In genomic region chr3:110865989-110866388, GRCm38 (mm10) we compare ENCODE assay signal across 25 mouse cellular contexts.
A peak's percentile ranks its signal among the peaks of the same experiment; 100 is the strongest.
DNase-seq lines count a peak whose midpoint lies in the region; ATAC-seq and TF ChIP-seq lines count a peak whose summit lies in the region.
"Had no signal": no experiment of that assay in that cellular context is flagged by ENCODE, and none has a peak within 500 bp of the region (broad histone marks: within the 10 kb centered on the region; RNA-seq: fewer than 3 reads in every experiment).

No protein-coding gene starts in this region.

- no peaks in the 10 kb centered on the region for H3K27me3 ChIP-seq in forebrain, embryonic 14.5 days (replicated peaks; ENCODE audit: control insufficient read depth, insufficient read depth, low read length)
- no peaks in the 10 kb centered on the region for H3K27me3 ChIP-seq in forebrain, embryonic 11.5 days (ENCODE audit: control insufficient read depth, insufficient read depth, low read length)
- H3K27me3 ChIP-seq in kidney, embryonic 15.5 days = no peaks in the 10 kb centered on the region
- no peaks in the 10 kb centered on the region for H3K27me3 ChIP-seq in midbrain, postnatal 0 days (ENCODE audit: insufficient read depth, low read length)
- no peaks in the 10 kb centered on the region for H3K27me3 ChIP-seq in midbrain, embryonic 16.5 days (ENCODE audit: control insufficient read depth, insufficient read depth, low read depth, low read length)
- H3K27me3 ChIP-seq: embryonic facial prominence, embryonic 15.5 days; heart, embryonic 15.5 days; limb, embryonic 13.5 days; liver, embryonic 12.5 days; midbrain, embryonic 13.5 days; neural tube, embryonic 13.5 days had no signal

- peak; percentile 7 for DNase-seq in forebrain, embryonic 14.5 days (ENCODE audit: low spot score)
- no peak for DNase-seq in forebrain, embryonic 11.5 days (ENCODE audit: low spot score)
- DNase-seq in kidney, adult 9 months = peak; percentile 2
- DNase-seq in midbrain, postnatal 0 days (ENCODE audit: low spot score) = no peak
- DNase-seq in gastrocnemius, postnatal 25 days = no peak
- DNase-seq: adrenal gland, adult 8-10 months; cerebellum, adult 9-11 months; gastrocnemius, adult 2 months; kidney, adult 11 months; kidney, postnatal 14 days; layer of hippocampus, postnatal 36 days; lung, adult 2 months; retina, postnatal 1 day; right cerebral cortex, postnatal 25 days; thymus, postnatal 25 days had no signal

- H3K36me3 ChIP-seq in forebrain, embryonic 14.5 days (ENCODE audit: control insufficient read depth, insufficient read depth, low read length) = no peaks in the 10 kb centered on the region
- no peaks in the 10 kb centered on the region for H3K36me3 ChIP-seq in forebrain, embryonic 11.5 days (ENCODE audit: control insufficient read depth, insufficient read depth, low read length)
- no peaks in the 10 kb centered on the region for H3K36me3 ChIP-seq in kidney, embryonic 15.5 days
- H3K36me3 ChIP-seq in midbrain, postnatal 0 days (ENCODE audit: insufficient read depth, low read length) = no peaks in the 10 kb centered on the region
- H3K36me3 ChIP-seq in midbrain, embryonic 16.5 days (ENCODE audit: control insufficient read depth, insufficient read depth, low read length) = no peaks in the 10 kb centered on the region
- H3K36me3 ChIP-seq: embryonic facial prominence, embryonic 15.5 days; heart, embryonic 15.5 days; limb, embryonic 13.5 days; liver, embryonic 12.5 days; midbrain, embryonic 13.5 days; neural tube, embryonic 13.5 days had no signal

- H3K4me3 ChIP-seq in forebrain, embryonic 14.5 days (ENCODE audit: low read depth, low read length) = no peak overlapping the region
- H3K4me3 ChIP-seq in forebrain, embryonic 11.5 days (ENCODE audit: low read depth, low read length) = no peak overlapping the region
- H3K4me3 ChIP-seq in kidney, embryonic 15.5 days (replicated peaks) = no peak overlapping the region
- no peak overlapping the region for H3K4me3 ChIP-seq in midbrain, postnatal 0 days (ENCODE audit: low read depth, low read length)
- H3K4me3 ChIP-seq in midbrain, embryonic 16.5 days (ENCODE audit: low read depth, low read length) = no peak overlapping the region
- H3K4me3 ChIP-seq: embryonic facial prominence, embryonic 15.5 days; gastrocnemius, adult 2 months; heart, embryonic 15.5 days; limb, embryonic 13.5 days; liver, embryonic 12.5 days; midbrain, embryonic 13.5 days; myocyte; neural tube, embryonic 13.5 days had no signal

- no peaks in the 10 kb centered on the region for H3K4me1 ChIP-seq in forebrain, embryonic 14.5 days (ENCODE audit: control insufficient read depth, insufficient read depth, low read length)
- H3K4me1 ChIP-seq in forebrain, embryonic 11.5 days (replicated peaks; ENCODE audit: control insufficient read depth, insufficient read depth, low read length) = no peaks in the 10 kb centered on the region
- no peaks in the 10 kb centered on the region for H3K4me1 ChIP-seq in kidney, embryonic 15.5 days
- H3K4me1 ChIP-seq in midbrain, postnatal 0 days (ENCODE audit: insufficient read depth, low read length) = no peaks in the 10 kb centered on the region
- H3K4me1 ChIP-seq in midbrain, embryonic 16.5 days (ENCODE audit: control insufficient read depth, insufficient read depth, low read length) = no peaks in the 10 kb centered on the region
- H3K4me1 ChIP-seq: embryonic facial prominence, embryonic 15.5 days; heart, embryonic 15.5 days; limb, embryonic 13.5 days; liver, embryonic 12.5 days; midbrain, embryonic 13.5 days; neural tube, embryonic 13.5 days had no signal

- 90% methylated on average over 1 of the region's 1 CpGs for WGBS in forebrain, embryonic 14.5 days
- 75% methylated on average over 1 of the region's 1 CpGs for WGBS in forebrain, embryonic 11.5 days
- 82% methylated on average over 1 of the region's 1 CpGs for WGBS in kidney, embryonic 15.5 days
- 69% methylated on average over 1 of the region's 1 CpGs for WGBS in midbrain, postnatal 0 days
- WGBS in midbrain, embryonic 16.5 days = 83% methylated on average over 1 of the region's 1 CpGs

- peak; percentile 34 for TF ChIP-seq CTCF in midbrain, postnatal 0 days (IDR thresholded peaks at IDR 0.05)

- no peaks in the 10 kb centered on the region for H3K9me3 ChIP-seq in forebrain, embryonic 14.5 days (replicated peaks; ENCODE audit: control insufficient read depth, low read length)
- no peaks in the 10 kb centered on the region for H3K9me3 ChIP-seq in forebrain, embryonic 11.5 days (ENCODE audit: control insufficient read depth, low read length)
- H3K9me3 ChIP-seq in kidney, embryonic 15.5 days (replicated peaks) = no peaks in the 10 kb centered on the region
- H3K9me3 ChIP-seq in midbrain, postnatal 0 days (ENCODE audit: low read length) = no peaks in the 10 kb centered on the region
- H3K9me3 ChIP-seq in midbrain, embryonic 16.5 days (replicated peaks; ENCODE audit: control insufficient read depth, low read length, poor library complexity, severe bottlenecking) = no peaks in the 10 kb centered on the region
- H3K9me3 ChIP-seq: embryonic facial prominence, embryonic 15.5 days; heart, embryonic 15.5 days; limb, embryonic 13.5 days; liver, embryonic 12.5 days; midbrain, embryonic 13.5 days; neural tube, embryonic 13.5 days had no signal

- H3K27ac ChIP-seq in forebrain, embryonic 14.5 days (ENCODE audit: low read depth, low read length) = no peak overlapping the region
- H3K27ac ChIP-seq in forebrain, embryonic 11.5 days (ENCODE audit: low read depth, low read length) = no peak overlapping the region
- no peak overlapping the region for H3K27ac ChIP-seq in kidney, embryonic 15.5 days
- no peak overlapping the region for H3K27ac ChIP-seq in midbrain, postnatal 0 days (ENCODE audit: low read depth, low read length)
- no peak overlapping the region for H3K27ac ChIP-seq in midbrain, embryonic 16.5 days (ENCODE audit: low read length)
- H3K27ac ChIP-seq: embryonic facial prominence, embryonic 15.5 days; gastrocnemius, adult 2 months; heart, embryonic 15.5 days; limb, embryonic 13.5 days; liver, embryonic 12.5 days; midbrain, embryonic 13.5 days; neural tube, embryonic 13.5 days had no signal

- H3K9ac ChIP-seq in forebrain, embryonic 14.5 days (ENCODE audit: low read length) = no peak overlapping the region
- no peak overlapping the region for H3K9ac ChIP-seq in forebrain, embryonic 11.5 days (ENCODE audit: low read length)
- H3K9ac ChIP-seq in kidney, embryonic 15.5 days = no peak overlapping the region
- H3K9ac ChIP-seq in midbrain, postnatal 0 days (replicated peaks; ENCODE audit: low read length, poor library complexity, severe bottlenecking) = no peak overlapping the region
- H3K9ac ChIP-seq in midbrain, embryonic 16.5 days (ENCODE audit: low read depth, low read length) = no peak overlapping the region
- H3K9ac ChIP-seq: embryonic facial prominence, embryonic 15.5 days; heart, embryonic 15.5 days; limb, embryonic 13.5 days; liver, embryonic 12.5 days; midbrain, embryonic 13.5 days; neural tube, embryonic 13.5 days had no signal

- H3K4me2 ChIP-seq in forebrain, embryonic 14.5 days (ENCODE audit: low read length) = no peak overlapping the region
- no peak overlapping the region for H3K4me2 ChIP-seq in forebrain, embryonic 11.5 days (ENCODE audit: low read depth, low read length, severe bottlenecking)
- H3K4me2 ChIP-seq in kidney, embryonic 15.5 days = no peak overlapping the region
- no peak overlapping the region for H3K4me2 ChIP-seq in midbrain, postnatal 0 days (ENCODE audit: low read depth, low read length, poor library complexity, severe bottlenecking)
- H3K4me2 ChIP-seq in midbrain, embryonic 16.5 days (ENCODE audit: low read length) = no peak overlapping the region
- H3K4me2 ChIP-seq: embryonic facial prominence, embryonic 15.5 days; heart, embryonic 15.5 days; limb, embryonic 13.5 days; liver, embryonic 12.5 days; midbrain, embryonic 13.5 days; neural tube, embryonic 13.5 days had no signal

- ATAC-seq in forebrain, embryonic 14.5 days = no peak
- no peak for ATAC-seq in forebrain, embryonic 11.5 days (replicated peaks; ENCODE audit: low FRiP score)
- ATAC-seq in kidney, embryonic 15.5 days (replicated peaks; ENCODE audit: low FRiP score) = no peak
- ATAC-seq in midbrain, postnatal 0 days (ENCODE audit: low FRiP score) = no peak
- ATAC-seq in midbrain, embryonic 16.5 days = no peak
- ATAC-seq: hindbrain, embryonic 16.5 days; liver, embryonic 12.5 days; midbrain, embryonic 13.5 days had no signal

Comparison
In these comparisons a context has a peak if more than half of its experiments do, and no peak if none do; other contexts are left out.
1. DNase-seq: peak in forebrain, embryonic 14.5 days (single experiment) and kidney, adult 9 months (single experiment); none in forebrain, embryonic 11.5 days (single experiment), midbrain, postnatal 0 days (single experiment) and gastrocnemius, postnatal 25 days (single experiment).